Mouse (Mus musculus) inflammation-experienced regulatory T-cells, adult 6 months (primary cell): ENCODE measurements around the gene Notch4. TPM values are rescaled to one million over a fixed set of nuclear protein-coding genes. Genes with fewer than 3 reads are reported as not detected.
A peak's percentile ranks its signal among the peaks of the same experiment; 100 is the strongest.

Experiments
- ATAC-seq: one replicate; pipeline ENCODE4 v1.8.0; 2017
- polyA plus RNA-seq, 3 experiments: library from polyadenylated mRNA; unstranded; fragments of 100-300 nt; shearing (Covaris generic); gene quantifications; one replicate each; pipeline ENCODE4 v1.2.1; 2017

The Notch4 gene
- polyA plus RNA-seq, 3 experiments from 2014 or later: 0.62 to 0.72 TPM; not detected in 1

- ATAC-seq: no peak
These were observed 64.0 kb downstream of the Notch4 start, which contains the start of gene Ppt2 for GRCm38 (mm10) chr17:34627943-34628643. TSS of gene Ppt2 (minus strand) at chr17:34628510.

GRCm38 (mm10) chr17:34628644-34628967, 64.5 kb downstream of the Notch4 start:
- ATAC-seq: no peak

GRCm38 (mm10) chr17:34629221-34629751, 65.2 kb downstream of the Notch4 start, which contains the start of gene Prrt1:
TSS of gene Prrt1 (plus strand) at chr17:34629533.
- ATAC-seq: no peak

- ATAC-seq: peak; percentile 44
These were observed 65.9 kb downstream of the Notch4 start for GRCm38 (mm10) chr17:34629796-34630603.

- no peak for ATAC-seq
These were observed 66.8 kb downstream of the Notch4 start for GRCm38 (mm10) chr17:34630761-34631301.

GRCm38 (mm10) chr17:34631647-34632046, 67.6 kb downstream of the Notch4 start:
- ATAC-seq: no peak

GRCm38 (mm10) chr17:34632261-34632691, 68.2 kb downstream of the Notch4 start:
- ATAC-seq: peak; percentile 48

GRCm38 (mm10) chr17:34635671-34636070, 71.6 kb downstream of the Notch4 start:
- ATAC-seq: no peak

GRCm38 (mm10) chr17:34637459-34637858, 73.4 kb downstream of the Notch4 start:
- ATAC-seq: no peak

Other genes with a start within 250 kb of the Notch4 start
- gene H2-Eb2, start 238.6 kb upstream of the Notch4 start, polyA plus RNA-seq: under 1 TPM in 2 of 3 experiments, not detected in 1; 0.28 to 0.44 TPM
- gene Btnl2, start 209.4 kb upstream of the Notch4 start, polyA plus RNA-seq: not detected
- not detected for gene Btnl1, start 187.1 kb upstream of the Notch4 start, polyA plus RNA-seq
- gene BC051142, start 165.4 kb upstream of the Notch4 start, polyA plus RNA-seq: 1 to 10 TPM in 1 of 3 experiments, under 1 TPM in 1, not detected in 1; 0.81 to 2.5 TPM
- gene Btnl4, start 87.0 kb upstream of the Notch4 start, polyA plus RNA-seq: not detected
- not detected for gene Btnl6, start 46.9 kb upstream of the Notch4 start, polyA plus RNA-seq
- 100 to 1,000 TPM; 236 to 278 (median 276) TPM for gene Gpsm3, start 25.5 kb downstream of the Notch4 start, polyA plus RNA-seq
- gene Pbx2, start 27.0 kb downstream of the Notch4 start, polyA plus RNA-seq: 10 to 100 TPM in 1 of 3 experiments, 1 to 10 TPM in 2; 4.1 to 11.8 (median 8.8) TPM
- 1 to 10 TPM in 2 of 3 experiments, under 1 TPM in 1; 0.58 to 3.7 (median 2.3) TPM for gene Ager, start 33.6 kb downstream of the Notch4 start, polyA plus RNA-seq
- gene Rnf5, start 39.4 kb downstream of the Notch4 start, polyA plus RNA-seq: 10 to 100 TPM; 41.2 to 71.2 (median 59.5) TPM
- 10 to 100 TPM; 14.5 to 20.8 (median 19.4) TPM for gene Agpat1, start 40.0 kb downstream of the Notch4 start, polyA plus RNA-seq
- 1 to 10 TPM; 1.1 to 2.1 (median 1.2) TPM for gene Egfl8, start 51.7 kb downstream of the Notch4 start, polyA plus RNA-seq
- gene Ppt2, start 64.2 kb downstream of the Notch4 start, polyA plus RNA-seq: 10 to 100 TPM; 18.8 to 22.9 (median 20.6) TPM
- 1 to 10 TPM in 2 of 3 experiments, under 1 TPM in 1; 0.79 to 4.0 (median 3.7) TPM for gene Prrt1, start 65.3 kb downstream of the Notch4 start, polyA plus RNA-seq
- 1 to 10 TPM; 4.4 to 5.8 (median 5.2) TPM for gene Fkbpl, start 80.5 kb downstream of the Notch4 start, polyA plus RNA-seq
- 10 to 100 TPM; 19.0 to 21.9 (median 19.3) TPM for gene Atf6b, start 82.9 kb downstream of the Notch4 start, polyA plus RNA-seq
- gene Tnxb, start 106.3 kb downstream of the Notch4 start, polyA plus RNA-seq: not detected
- gene C4b, start 179.6 kb downstream of the Notch4 start, polyA plus RNA-seq: under 1 TPM in 1 of 3 experiments, not detected in 2; 0.08 TPM
- not detected for gene Cyp21a1, start 240.3 kb downstream of the Notch4 start, polyA plus RNA-seq